Mouse (Mus musculus) heart, postnatal 0 days (tissue): Measurements from ENCODE around the gene Zswim3. TPM values are rescaled to one million over a fixed set of nuclear protein-coding genes. Genes with fewer than 3 reads are reported as not detected.

ENCODE experiments used
- ATAC-seq: fragments of 200-750 bp; cut with Nextera tagmentation; 2 replicates; pipeline ENCODE4 v1.8.0; 2017; ENCODE audit warnings: low read depth, moderate number of reproducible peaks, moderate library complexity; ENCODE audit not compliant: insufficient read depth
- DNase-seq: peaks from one replicate; pipeline ENCODE4 v3.0.0-alpha.2; 2016; ENCODE audit warnings: low spot score
- H3K27ac ChIP-seq: fragments of 300-500 bp; sonication (generic); 2 replicates; pipeline ENCODE4 v1.5.1; 2014; ENCODE audit warnings: low read depth, mild to moderate bottlenecking
- H3K27me3 ChIP-seq: fragments of 300-500 bp; sonication (generic); 2 replicates; pipeline ENCODE4 v1.6.1; 2014; ENCODE audit warnings: low read length, mixed read lengths; ENCODE audit not compliant: control insufficient read depth, insufficient read depth
- H3K36me3 ChIP-seq: fragments of 300-500 bp; sonication (generic); replicated peaks from 2 replicates; pipeline ENCODE4 v1.6.1; 2014; ENCODE audit warnings: low read length, mixed read lengths; ENCODE audit not compliant: control insufficient read depth, insufficient read depth
- H3K4me1 ChIP-seq: fragments of 300-500 bp; sonication (generic); 2 replicates; pipeline ENCODE4 v1.6.1; 2014; ENCODE audit warnings: antibody characterized with exemption; ENCODE audit not compliant: control insufficient read depth, insufficient read depth
- H3K4me2 ChIP-seq: fragments of 300-500 bp; sonication (generic); 2 replicates; pipeline ENCODE4 v1.6.1; 2014; ENCODE audit warnings: low read depth, mild to moderate bottlenecking, low read length, moderate library complexity
- H3K4me3 ChIP-seq: fragments of 300-500 bp; sonication (generic); 2 replicates; pipeline ENCODE4 v1.5.1; 2014; ENCODE audit warnings: low read depth, low read length
- H3K9ac ChIP-seq: fragments of 300-500 bp; sonication (generic); replicated peaks from 2 replicates; pipeline ENCODE4 v1.6.1; 2014; ENCODE audit warnings: low read depth, low read length, mixed read lengths
- H3K9me3 ChIP-seq: fragments of 300-500 bp; sonication (generic); replicated peaks from 2 replicates; pipeline ENCODE4 v1.6.1; 2016; ENCODE audit warnings: low read length; ENCODE audit not compliant: control insufficient read depth
- CTCF ChIP-seq: IDR thresholded peaks from 2 replicates; pipeline ENCODE4 v1.5.1; 2016; ENCODE audit warnings: antibody characterized with exemption, control low read depth, low read depth
- EP300 ChIP-seq: IDR thresholded peaks from 2 replicates; pipeline ENCODE4 v1.6.1; 2016; ENCODE audit warnings: antibody characterized with exemption, low read depth
- WGBS: fragments of 180-500 bp; shearing (Covaris S2); extraction: QIAGEN DNeasy Blood & Tissue Kit; methylation state at CpG from one replicate; pipeline ENCODE4 v1.1.7; 2014; 5-methylcytosine and 5-hydroxymethylcytosine counted together
- polyA plus RNA-seq: library from polyadenylated mRNA; unstranded; fragments of >200 nt; fragmentation: Nextera tagmentation; extraction: Ambion mirVana; gene quantifications from 2 replicates; pipeline ENCODE4 v1.2.1, GENCODE M21; 2015
- total RNA-seq: library from RNA; depleted of rRNA; stranded (reverse); fragments of >200 nt; gene quantifications from 2 replicates; pipeline ENCODE4 v1.2.3, GENCODE M21; 2014; ENCODE audit warnings: low replicate concordance

Gene Zswim3
- total and polyA plus RNA-seq, 2 experiments from 2014 or later, result 2.8 to 3.4 TPM

- 77% methylated on average over 30 of the region's 30 CpGs for WGBS
- H3K4me1 ChIP-seq, result no peaks in the 10 kb centered on the region; the same call in 1 of the 2 replicates
- H3K27ac ChIP-seq, result no peak overlapping the region
- H3K9ac ChIP-seq, result no peak overlapping the region
- TF ChIP-seq EP300 (no peak), CTCF (no peak)
- H3K27me3 ChIP-seq, result no peaks in the 10 kb centered on the region
- H3K4me3 ChIP-seq, result no peak overlapping the region
- peaks cover under 1% of the 10 kb centered on the region; the same call in 1 of the 2 replicates for H3K36me3 ChIP-seq
- DNase-seq (no peak), ATAC-seq (no peak)
- H3K4me2 ChIP-seq, result no peak overlapping the region
- H3K9me3 ChIP-seq, result no peaks in the 10 kb centered on the region
Measured at GRCm38 (mm10) chr2:164777246-164778014, 27.5 kb upstream of the Zswim3 start.

DNA sequence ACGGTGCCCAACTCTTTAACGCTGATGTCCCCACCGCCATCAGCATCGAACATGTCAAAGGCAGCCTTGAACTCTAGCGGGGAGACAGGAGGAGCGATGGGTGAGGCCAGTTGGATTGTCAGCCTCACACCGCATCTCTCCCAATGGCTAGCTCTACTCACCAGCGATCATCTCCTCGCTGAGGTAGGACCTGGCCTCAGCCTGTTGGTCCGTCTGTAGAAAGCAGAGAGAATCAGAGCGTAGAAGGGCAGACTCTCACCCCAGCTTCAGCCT, 26.9 kb upstream of the Zswim3 start:
- 92% methylated on average over 11 of the region's 11 CpGs for WGBS
- ATAC-seq (no peak), DNase-seq (no peak)
- no peak overlapping the region for H3K9ac ChIP-seq
- H3K4me2 ChIP-seq, result no peak overlapping the region
- no peak overlapping the region for H3K27ac ChIP-seq
- no peak overlapping the region for H3K4me3 ChIP-seq
- TF ChIP-seq EP300, result no peak
- TF ChIP-seq CTCF, result no peak
- no peaks in the 10 kb centered on the region for H3K27me3 ChIP-seq
- no peaks in the 10 kb centered on the region for H3K36me3 ChIP-seq
- no peaks in the 10 kb centered on the region for H3K9me3 ChIP-seq
- H3K4me1 ChIP-seq, result no peaks in the 10 kb centered on the region; the same call in 1 of the 2 replicates

DNA sequence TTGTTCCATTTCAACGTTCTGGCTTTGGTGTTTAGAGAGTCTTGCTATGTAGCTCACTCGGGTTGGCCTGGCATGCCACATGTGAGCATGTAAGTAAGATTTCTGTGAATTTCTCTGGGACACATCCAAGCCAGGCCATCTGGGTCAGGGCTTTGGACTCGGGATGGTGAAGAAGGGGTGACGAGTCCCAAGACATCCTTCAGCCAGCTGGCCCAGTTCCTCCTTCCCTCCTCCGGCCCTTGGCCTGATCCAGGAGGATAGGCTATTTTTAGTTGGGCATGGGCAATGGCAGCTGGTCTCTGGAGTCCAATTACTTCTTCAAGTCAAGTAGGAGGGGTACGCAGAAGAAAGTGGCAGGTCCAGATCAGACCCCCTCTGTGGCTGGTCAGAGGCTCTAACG, 26.1 kb upstream of the Zswim3 start:
- ATAC-seq (no peak), DNase-seq (no peak)
- H3K36me3 ChIP-seq, result no peaks in the 10 kb centered on the region
- H3K27ac ChIP-seq, result no peak overlapping the region
- H3K4me2 ChIP-seq, result no peak overlapping the region
- H3K9ac ChIP-seq, result no peak overlapping the region
- TF ChIP-seq CTCF, result no peak
- H3K27me3 ChIP-seq, result no peaks in the 10 kb centered on the region
- no peaks in the 10 kb centered on the region for H3K9me3 ChIP-seq
- 56% methylated on average over 7 of the region's 7 CpGs for WGBS
- no peaks in the 10 kb centered on the region; the same call in 1 of the 2 replicates for H3K4me1 ChIP-seq
- H3K4me3 ChIP-seq, result no peak overlapping the region

- no peak for DNase-seq
- H3K9me3 ChIP-seq, result no peaks in the 10 kb centered on the region
- H3K4me3 ChIP-seq, result no peak within 1 kb of the TSS
- ATAC-seq, result no peak
- 76% methylated on average over 8 of the region's 8 CpGs for WGBS
- no peak within 1 kb of the TSS for H3K27ac ChIP-seq
- no peaks in the 10 kb centered on the region for H3K27me3 ChIP-seq
- H3K4me2 ChIP-seq, result no peak within 1 kb of the TSS
- no peaks in the 10 kb centered on the region for H3K36me3 ChIP-seq
- H3K9ac ChIP-seq, result no peak within 1 kb of the TSS
- no peak for TF ChIP-seq CTCF
- no peak for TF ChIP-seq EP300
- no peaks in the 10 kb centered on the region; the same call in 1 of the 2 replicates for H3K4me1 ChIP-seq
Measured at GRCm38 (mm10) chr2:164779481-164780086, 25.3 kb upstream of the Zswim3 start, which contains the start of gene Tnnc2. TSS of gene Tnnc2 (minus strand) at chr2:164779967.

DNA sequence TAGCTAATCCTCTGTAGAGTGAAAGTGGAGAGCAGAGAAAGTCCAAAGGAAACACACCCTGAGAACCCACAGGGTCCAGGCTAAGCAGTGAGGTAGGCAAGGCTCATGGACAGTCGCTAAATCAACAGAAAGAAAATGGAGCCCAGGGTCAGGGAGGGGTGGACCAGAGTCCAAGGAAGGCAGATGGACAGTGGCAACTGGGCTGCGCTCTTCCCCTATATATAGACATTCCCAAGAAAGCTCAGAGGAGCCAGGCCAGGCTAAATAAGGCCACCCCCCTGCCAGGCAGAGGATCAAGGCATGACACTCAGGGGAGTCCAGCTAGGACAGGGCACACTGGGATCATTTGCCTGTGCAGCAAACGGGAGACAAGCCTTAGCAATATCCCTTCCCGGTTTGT, 23.0 kb upstream of the Zswim3 start:
- H3K9ac ChIP-seq, result no peak overlapping the region
- no peak for TF ChIP-seq CTCF
- TF ChIP-seq EP300, result no peak
- peaks cover 12% of the 10 kb centered on the region for H3K4me1 ChIP-seq
- no peaks in the 10 kb centered on the region for H3K36me3 ChIP-seq
- ATAC-seq (no peak), DNase-seq (no peak)
- WGBS, result 54% methylated on average over 4 of the region's 4 CpGs
- H3K4me3 ChIP-seq, result no peak overlapping the region
- no peak overlapping the region for H3K27ac ChIP-seq
- no peak overlapping the region for H3K4me2 ChIP-seq
- H3K27me3 ChIP-seq, result no peaks in the 10 kb centered on the region
- no peaks in the 10 kb centered on the region for H3K9me3 ChIP-seq
